Mouse (Mus musculus) right cerebral cortex, adult 18-20 months (tissue): ENCODE measurements around the gene Pak7.
A peak's percentile ranks its signal among the peaks of the same experiment; 100 is the strongest.

Experiments
- DNase-seq: peaks from one replicate; pipeline ENCODE4 v3.0.0; 2022; ENCODE audit warnings: mixed read lengths

Gene Pak7

DNA sequence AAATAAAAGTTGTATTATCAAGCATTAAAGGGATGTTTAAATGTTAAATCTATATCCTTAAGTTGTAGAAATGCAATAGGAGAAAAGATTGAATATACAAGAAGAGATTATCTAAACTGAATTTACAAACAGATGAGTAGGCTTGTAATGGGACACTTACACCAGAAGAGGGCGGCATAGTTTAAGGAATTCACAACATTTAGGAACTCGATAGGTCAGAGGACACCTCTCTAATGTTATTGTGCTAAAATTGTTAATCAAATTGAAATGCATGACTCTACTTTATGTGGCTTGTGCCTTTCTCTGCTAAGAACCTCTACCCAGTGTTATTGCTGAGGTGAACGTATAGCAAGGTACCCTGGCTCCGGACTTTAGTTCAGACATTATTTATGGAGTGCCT lies 238.2 kb downstream of the Pak7 start:
- peak; percentile 33 for DNase-seq

- peak; percentile 83 for DNase-seq
Measured at GRCm38 (mm10) chr2:136148999-136149398, 238.8 kb downstream of the Pak7 start.

DNA sequence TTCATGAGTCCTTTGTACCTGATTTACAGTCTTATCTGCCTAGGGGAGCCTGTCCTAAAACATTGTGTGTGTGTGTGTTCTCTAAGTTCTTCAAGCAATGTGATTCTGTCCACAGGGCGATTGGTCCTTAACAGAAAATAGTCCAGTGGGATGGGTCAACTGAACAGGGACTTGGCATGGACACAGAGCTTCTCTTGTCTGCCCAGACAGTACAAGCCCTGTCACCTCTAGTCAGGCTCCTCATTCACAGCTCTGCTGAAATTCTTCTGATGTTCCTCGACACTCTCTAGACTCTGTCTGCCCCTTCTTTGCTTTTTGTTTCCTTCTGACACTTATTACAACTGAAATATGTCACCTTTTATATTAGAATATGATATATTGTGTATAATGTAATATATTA lies 247.0 kb downstream of the Pak7 start:
- DNase-seq, result no peak

DNA sequence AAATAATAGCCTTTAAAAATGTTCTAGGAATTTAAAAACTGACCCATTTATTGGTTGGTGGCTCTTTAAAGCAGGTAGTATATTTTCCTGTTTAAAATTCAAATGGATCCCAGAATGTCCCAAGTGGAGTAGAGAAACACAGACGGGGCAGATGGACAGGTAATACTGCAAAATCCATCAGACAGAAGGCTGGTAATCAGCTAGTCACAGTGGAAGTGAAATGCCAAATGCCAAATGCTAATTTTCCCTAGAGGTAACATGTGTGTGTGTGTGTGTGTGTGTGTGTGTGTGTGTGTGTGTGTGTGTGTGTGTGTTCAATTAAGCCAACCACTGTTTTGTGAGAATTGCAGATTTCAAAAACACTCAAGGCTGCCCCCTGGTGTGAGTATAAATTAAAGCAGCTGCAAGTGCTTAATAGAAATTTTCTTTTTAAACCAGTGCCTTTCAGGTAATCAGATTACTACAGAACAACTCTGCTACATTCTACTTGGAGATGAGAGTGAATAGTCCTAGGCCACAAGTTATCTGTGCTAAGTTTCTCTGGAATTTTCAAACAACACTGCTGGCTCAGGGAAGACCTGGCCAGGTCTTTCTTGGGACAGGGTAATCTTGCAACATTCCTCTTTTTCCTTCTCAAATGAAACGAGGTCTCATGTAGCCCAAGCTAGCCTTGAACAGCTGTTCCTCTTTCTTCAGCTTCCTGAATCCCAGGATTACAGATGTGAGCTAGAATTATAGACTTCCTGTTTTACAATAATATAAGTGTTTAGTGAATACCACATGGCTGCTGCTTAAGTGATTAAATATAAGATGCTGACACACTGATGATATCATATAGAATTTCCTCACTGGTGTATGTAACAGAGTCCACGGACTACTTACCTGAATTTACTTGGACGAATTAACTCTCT lies 248.4 kb downstream of the Pak7 start:
- DNase-seq, result peak; percentile 31

DNA sequence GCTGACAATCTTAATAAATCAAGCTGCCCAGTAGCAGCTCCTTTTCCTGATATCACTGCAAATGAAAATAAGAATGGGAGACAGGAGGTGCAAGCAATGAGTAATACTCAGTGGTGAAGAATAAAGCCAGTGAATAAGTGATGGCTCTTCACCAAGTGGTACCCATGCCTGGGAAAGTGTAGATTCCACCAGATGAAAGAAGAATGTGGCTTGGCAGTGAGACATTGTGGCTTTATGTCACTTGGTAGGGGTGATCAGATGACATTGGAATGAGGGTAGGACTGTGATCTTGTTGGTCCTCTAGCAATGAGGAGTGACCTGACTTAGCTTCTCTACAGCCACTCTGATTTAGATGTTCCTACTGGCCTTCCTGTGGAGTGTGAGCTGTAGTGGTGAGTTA lies 249.3 kb downstream of the Pak7 start:
- no peak for DNase-seq

- no peak for DNase-seq
Measured at GRCm38 (mm10) chr2:136121867-136122266, 265.9 kb downstream of the Pak7 start.

- DNase-seq, result no peak
Measured at GRCm38 (mm10) chr2:136118006-136118405, 269.8 kb downstream of the Pak7 start.

DNA sequence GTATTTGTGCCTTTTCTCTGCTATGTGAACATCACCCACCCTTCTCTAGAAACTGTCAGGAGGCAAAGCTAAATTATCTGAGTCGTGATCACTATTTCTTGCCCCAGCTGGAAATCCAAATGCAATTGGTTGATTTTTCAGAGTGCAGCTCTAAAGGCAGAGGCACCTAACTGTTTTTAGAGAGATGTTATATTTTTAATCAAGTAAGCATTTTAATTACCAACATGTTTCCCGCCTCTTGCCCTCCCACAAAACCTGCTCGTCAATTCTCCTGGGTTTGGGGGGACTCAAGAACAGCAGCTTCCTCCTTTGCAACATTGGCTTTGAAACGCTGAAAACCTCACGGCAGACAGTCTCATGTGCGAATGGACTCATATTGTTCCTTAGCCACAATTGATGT lies 274.4 kb downstream of the Pak7 start:
- DNase-seq, result peak; percentile 30

DNA sequence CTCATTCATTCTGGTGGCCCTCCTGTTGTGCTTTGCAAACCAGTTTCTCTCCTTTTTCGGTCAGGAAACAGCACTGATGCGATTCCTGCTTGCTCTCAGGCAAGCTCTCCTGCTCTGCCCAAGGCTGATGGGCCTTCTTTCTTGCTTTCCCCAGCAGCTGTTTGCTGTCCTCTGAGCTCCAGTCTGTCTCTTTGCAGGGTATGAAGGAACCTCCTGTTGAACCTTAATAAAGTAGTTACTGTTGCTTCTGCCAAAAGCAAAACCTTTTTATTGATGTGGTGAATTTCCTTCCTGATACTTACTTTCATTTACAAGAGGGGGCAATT lies 278.8 kb downstream of the Pak7 start:
- no peak for DNase-seq

GRCm38 (mm10) chr2:136108124-136109037 lies 279.4 kb downstream of the Pak7 start:
- DNase-seq, result peak; percentile 36

- no peak for DNase-seq
Measured at GRCm38 (mm10) chr2:136107597-136107996, 280.2 kb downstream of the Pak7 start.

DNA sequence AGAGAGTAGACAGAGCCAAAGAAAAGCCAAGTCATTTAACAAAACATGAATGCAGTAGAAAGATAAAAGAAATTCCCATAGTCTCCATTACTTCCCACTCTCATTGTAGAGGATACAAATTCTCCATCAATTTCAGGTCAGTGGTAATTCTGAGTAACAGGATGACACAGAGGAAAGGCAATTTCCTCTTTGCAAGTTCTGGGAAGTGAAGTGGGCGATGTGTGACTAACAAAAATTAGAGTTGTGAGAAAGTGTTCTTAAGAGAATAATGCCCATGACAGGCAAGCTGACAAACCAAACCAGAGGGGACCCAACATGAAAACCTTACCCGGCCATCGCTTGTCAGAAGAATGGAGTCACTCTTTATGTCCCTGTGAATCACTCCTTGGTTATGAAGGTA lies 290.6 kb downstream of the Pak7 start:
- DNase-seq, result no peak

DNA sequence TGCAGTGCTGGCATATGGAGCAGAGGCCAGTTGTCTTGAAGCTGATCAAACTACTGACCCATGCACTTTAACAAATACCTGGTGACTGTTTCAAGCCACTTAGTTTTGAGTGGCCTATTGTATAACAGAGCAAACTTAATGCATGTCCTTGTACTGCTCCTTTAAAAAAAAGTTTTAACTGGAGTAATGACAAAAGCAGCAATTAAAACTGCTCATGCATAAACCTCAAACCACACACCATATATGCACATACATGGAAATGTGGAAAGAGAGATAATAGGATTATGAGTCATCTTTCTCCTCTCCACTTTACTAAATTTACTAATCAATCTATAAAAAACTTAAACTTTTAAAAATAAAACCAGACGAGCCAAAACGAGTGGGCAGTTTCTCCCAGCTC lies 291.8 kb downstream of the Pak7 start:
- no peak for DNase-seq

DNA sequence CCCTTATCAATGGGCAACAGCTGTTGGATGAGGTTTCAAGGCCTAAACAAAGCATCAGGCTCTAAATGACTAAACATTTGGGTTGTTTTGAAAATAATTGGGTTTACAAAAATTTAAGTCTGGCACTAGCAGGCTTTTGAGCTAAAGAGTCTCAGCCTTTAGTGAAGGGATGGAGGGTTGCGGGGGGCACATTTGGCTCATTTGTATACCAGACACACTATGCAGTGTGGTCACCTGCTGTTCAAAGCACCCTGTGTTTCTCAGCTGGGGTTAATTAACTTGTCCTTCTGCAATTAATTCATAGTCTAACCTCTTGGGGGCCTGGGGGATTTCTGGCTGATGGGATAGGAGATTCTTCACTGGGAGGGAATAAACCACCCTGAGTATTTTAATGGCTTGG lies 323.4 kb downstream of the Pak7 start:
- DNase-seq, result no peak

DNA sequence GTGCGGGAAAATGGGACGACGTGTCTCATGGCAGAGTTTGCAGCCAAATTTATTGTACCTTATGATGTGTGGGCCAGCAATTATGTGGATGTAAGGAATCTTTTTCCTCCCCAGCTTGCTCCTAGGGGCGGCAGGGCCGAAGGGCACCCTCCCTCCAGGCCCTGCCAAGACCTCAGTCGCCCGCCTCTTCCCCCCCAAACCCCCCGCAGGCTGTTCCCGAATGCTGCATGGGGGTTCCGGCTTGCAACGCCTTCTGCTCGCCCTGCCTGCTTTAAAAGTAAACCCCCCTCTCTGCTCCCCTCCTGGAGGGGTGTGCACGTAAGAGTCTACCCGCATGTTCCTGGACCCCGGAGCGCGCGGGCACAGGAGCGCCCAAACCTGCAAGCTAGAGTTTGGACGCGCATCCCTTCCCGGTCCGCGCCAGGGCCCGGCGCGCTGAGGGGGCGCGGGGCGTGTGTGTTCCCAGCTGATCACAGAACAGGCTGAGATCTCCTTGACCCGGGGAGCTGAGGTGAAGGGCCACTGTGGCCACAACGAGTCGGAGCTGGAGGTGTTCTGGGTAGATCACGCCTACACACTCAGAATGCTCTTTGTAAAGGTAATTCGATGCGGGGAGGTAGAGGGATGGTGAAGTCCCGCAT lies 328.6 kb downstream of the Pak7 start:
- no peak for DNase-seq

DNA sequence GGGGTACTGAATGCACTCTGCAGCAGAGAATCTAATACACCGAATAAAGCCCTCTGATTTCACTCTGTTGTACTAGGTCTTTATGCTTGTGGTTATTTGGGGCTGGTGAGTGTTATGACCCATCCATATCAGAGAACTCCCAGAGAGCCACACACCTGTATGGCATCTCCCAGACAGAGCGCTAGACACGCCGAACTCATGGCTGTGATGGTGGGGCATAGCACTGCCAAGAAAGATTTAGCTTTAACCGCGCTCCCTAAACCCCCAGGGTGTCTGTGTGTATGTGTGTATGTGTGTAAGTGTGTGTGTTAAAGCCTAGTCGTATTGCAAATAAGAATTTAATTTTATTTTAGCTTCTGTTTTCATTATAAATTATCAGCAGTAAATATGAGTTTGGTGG lies 329.4 kb downstream of the Pak7 start:
- no peak for DNase-seq

GRCm38 (mm10) chr2:136057861-136058331 lies 329.9 kb downstream of the Pak7 start:
- DNase-seq, result peak; percentile 60

GRCm38 (mm10) chr2:136051688-136052289 lies 336.0 kb downstream of the Pak7 start, which contains the start of gene Lamp5:
TSS of gene Lamp5 (plus strand) at chr2:136052239.
- DNase-seq, result no peak

DNA sequence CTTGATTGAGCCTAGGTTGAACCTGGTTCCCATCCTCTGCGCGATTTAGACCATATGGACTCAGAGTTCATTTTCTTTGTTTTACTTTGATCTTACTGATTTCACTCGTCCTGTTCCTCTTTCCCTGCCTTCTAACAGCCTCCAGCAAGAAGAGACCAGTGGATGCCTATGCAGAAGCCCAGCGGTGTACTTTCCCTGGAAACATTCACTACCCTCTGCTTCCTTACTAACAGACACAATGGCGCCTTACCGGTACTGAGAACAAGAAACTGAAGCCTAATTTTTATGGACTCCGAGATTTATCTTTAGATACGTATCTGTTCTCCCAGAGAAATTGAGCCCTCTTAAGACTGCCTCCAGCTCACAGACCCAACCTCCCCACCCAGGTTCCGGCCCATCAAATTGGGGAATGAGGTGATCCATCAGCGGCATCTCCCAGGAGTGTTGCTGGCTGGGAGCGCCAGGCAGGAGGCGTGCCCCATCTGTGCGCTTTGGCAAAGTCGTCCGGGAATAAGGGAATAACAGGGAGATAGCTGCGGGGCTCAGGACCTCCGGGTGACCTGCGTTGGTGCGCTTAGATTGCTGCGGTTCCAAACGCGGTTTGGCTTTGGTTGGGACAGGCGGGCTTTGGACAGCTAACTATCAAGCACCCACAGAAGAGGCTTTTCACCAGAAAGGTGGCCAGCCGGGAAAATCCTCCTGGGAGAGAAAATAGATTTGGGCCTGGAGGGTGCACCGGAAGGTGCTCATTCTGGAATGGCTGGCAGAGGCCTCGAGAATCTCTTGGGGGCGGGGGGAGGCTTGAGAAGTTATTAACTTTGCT lies 336.8 kb downstream of the Pak7 start:
- DNase-seq, result no peak

- DNase-seq, result no peak
Measured at GRCm38 (mm10) chr2:136048464-136048863, 339.3 kb downstream of the Pak7 start.
